Mouse (Mus musculus): ENCODE data around the gene Ubxn11.
"Not testable (repeated sequence)": the region's sequence is repeated elsewhere in the genome, so short reads cannot be mapped to it uniquely, and the experiment has no call there.

The Ubxn11 gene

GRCm38 (mm10) chr4:134144297-134144696 lies 41.9 kb downstream of the Ubxn11 start:
- not testable (repeated sequence) for DNase-seq (ENCODE audit: low spot score in 2 of 2)

- no peak for DNase-seq (ENCODE audit: low spot score in 2 of 2)
These were observed 47.0 kb downstream of the Ubxn11 start for GRCm38 (mm10) chr4:134149389-134149788.

DNA sequence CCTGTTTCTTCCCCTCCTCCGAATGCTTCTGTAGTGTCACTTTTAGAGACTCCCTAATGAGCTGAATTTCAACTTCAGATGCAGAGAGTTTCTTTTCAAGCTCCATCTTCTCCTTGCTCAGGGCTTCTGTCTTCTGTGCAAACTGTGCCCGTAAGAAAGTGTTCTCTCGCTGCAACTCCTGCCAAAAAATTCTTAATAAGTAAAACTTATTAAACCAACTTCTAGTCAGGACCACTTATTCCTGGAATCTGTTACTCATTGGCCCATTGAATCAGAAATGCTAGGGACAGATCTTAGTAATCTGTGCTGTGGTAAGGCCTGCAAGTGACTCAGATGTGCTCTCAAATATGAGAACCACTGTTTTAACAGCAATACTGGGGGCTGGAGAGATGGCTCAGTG lies 49.7 kb downstream of the Ubxn11 start:
- DNase-seq (ENCODE audit: low spot score in 2 of 2): no peak

- DNase-seq (ENCODE audit: low spot score in 2 of 2): no peak
These were observed 51.3 kb downstream of the Ubxn11 start for GRCm38 (mm10) chr4:134153656-134154055.

- no peak for DNase-seq (ENCODE audit: low spot score in 2 of 2)
These were observed 52.0 kb downstream of the Ubxn11 start for GRCm38 (mm10) chr4:134154354-134154753.

DNA sequence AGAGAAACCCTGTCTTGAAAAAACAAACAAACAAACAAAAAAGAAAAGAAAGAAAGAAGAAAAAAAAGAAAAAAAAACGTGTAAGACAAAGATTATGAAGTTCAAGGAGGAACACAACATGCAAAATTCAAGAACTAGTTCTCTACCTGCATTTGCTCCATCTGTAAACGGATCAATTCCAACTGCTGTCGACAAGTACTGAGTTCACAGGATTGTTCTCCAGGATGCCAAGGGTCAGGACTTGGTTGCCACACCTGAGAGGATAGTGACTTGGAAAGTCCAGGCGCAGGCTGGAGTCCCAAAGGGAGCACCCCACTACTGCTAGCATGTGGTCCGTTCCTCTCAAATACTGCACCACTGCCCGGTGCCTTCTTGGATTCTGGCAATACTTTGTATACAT lies 53.2 kb downstream of the Ubxn11 start:
- DNase-seq (ENCODE audit: low spot score in 2 of 2): no peak

DNA sequence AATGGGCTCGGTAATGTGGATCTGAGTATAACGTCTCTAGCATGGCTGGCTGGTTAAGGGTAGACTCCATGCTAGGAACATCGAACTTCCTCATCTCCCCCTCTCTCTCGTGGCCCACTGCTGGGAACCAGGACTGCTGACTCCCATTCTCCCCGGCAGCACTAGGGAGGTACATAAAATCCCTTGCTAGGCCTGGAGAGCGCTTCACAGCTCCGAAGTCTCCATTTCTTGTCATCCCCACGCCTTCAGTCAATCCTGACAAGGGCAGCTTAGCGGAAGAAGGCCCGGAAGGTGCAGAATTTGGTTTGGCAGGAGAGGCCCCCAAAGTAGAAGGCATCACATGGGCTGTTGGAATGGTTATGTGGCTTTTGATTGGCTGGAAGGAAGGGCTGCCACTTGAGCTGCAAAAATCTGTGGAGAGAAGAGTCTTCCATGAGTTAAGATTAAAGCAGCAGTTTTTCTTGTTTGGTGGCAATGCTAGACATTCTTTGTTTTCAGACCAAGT lies 53.6 kb downstream of the Ubxn11 start:
- no peak for DNase-seq (ENCODE audit: low spot score in 2 of 2)

DNA sequence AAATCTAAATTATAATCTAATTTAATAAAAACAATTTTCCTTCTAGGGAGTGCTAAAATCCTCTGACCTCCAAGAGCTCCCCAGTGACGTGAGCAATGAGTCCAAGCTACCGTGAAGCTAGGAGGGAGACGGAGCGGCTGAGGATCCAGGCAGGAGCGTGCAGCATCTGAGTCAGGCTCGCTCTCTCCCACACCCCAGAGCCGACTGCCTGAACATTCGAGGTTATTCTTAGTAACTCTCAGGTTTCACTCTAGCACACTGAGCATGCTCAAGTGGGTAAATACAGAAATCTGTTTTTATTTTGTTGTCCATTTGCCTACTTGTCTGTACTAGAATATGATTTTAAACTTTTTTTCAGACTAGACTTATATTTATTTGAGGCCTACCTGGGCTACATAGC lies 54.4 kb downstream of the Ubxn11 start:
- no peak for DNase-seq (ENCODE audit: low spot score in 2 of 2)

GRCm38 (mm10) chr4:134157558-134157957 lies 55.2 kb downstream of the Ubxn11 start:
- DNase-seq (ENCODE audit: low spot score in 2 of 2): no peak

DNA sequence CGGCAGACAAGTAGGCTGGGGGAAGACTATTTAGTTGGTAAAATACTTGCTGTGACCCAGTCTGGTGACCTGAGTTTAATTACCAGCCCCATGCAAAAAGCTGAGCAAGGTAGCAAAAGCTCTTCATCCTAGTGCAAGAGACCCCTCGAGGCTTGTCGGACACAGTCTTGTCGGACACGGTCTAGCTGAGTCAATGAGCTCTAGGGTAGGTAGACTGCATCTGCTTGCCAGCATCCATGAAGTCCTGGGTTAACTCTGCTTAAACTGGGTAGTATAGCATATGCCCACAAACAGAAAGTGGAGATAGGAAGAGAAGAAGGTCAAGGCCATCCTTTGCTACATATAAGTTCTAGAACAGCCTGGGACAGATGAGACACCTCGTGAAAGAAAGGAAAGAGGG lies 56.4 kb downstream of the Ubxn11 start:
- no peak for DNase-seq (ENCODE audit: low spot score in 2 of 2)

DNA sequence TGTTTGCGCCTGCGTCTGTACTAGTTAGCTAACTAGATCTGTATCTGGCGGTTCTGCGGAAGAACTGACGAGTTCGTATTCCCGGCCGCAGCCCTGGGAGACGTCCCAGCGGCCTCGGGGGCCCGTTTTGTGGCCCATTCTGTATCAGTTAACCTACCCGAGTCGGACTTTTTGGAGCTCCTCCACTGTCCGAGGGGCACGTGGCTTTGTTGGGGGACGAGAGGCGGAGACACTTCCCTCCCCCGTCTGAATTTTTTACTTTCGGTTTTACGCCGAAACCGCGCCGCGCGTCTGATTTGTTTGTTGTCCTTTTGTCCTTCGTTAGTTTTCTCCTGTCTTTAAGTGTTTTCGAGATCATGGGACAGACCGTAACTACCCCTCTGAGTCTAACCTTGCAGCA lies 57.7 kb downstream of the Ubxn11 start:
- peak; percentile 49 to 59 for DNase-seq (ENCODE audit: low spot score in 2 of 2)

DNA sequence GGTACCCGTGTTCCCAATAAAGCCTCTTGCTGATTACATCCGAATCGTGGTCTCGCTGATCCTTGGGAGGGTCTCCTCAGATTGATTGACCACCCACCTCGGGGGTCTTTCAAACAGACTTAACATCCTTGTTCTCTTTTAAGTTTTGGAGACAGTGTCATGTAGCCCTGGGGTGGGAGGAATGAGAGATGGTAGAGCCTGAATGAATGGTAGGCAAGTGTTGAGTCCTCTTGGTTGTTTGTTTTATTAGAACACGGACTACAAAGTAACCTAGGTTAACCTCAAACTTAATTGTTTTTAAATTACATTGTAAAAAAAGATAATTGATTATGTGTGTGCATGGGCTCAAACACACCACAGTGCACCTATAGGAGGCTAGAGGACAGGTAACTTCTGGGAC lies 62.2 kb downstream of the Ubxn11 start:
- DNase-seq (ENCODE audit: low spot score in 2 of 2): no peak

- DNase-seq (ENCODE audit: low spot score in 2 of 2): no peak
These were observed 62.7 kb downstream of the Ubxn11 start for GRCm38 (mm10) chr4:134165024-134165423.

GRCm38 (mm10) chr4:134165548-134166465 lies 63.4 kb downstream of the Ubxn11 start:
- DNase-seq (ENCODE audit: low spot score in 2 of 2): no peak

DNA sequence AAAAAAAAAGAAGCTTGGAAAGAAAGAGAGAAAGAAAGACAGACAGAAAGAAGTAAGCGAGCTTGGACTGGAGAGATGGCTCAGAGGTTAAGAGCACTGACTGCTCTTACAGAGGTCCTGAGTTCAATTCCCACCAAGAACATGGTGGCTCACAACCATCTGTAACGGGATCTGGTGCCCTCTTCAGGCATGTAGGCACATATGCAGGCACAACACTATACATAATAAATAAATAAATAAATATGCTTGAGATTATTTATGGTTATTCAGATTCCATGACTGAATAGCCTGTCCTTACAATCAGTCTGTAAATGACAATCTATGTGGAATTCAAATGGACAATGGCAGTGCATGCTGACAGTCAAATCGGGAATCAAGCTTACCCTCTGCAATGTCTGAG lies 64.5 kb downstream of the Ubxn11 start:
- DNase-seq (ENCODE audit: low spot score in 2 of 2): no peak

GRCm38 (mm10) chr4:134172391-134172790 lies 70.0 kb downstream of the Ubxn11 start:
- DNase-seq (ENCODE audit: low spot score in 2 of 2): no peak

Measured in natural killer cell, adult 2 months (primary cell).